Mouse (Mus musculus) forelimb bud, embryonic 11.5 days (tissue): ENCODE data around the gene Gm45208.
"Not testable (repeated sequence)": the region's sequence is repeated elsewhere in the genome, so short reads cannot be mapped to it uniquely, and the experiment has no call there.

Source experiments
- DNase-seq: peaks from one replicate; pipeline ENCODE4 v3.0.0-alpha.2; 2012; ENCODE audit warnings: low read depth, low spot score

The Gm45208 gene

GRCm38 (mm10) chrX:7721514-7722281 lies at the start of gene Gm45208:
Gm45208 (plus strand) TSS chrX:7722245.
- DNase-seq: peak; percentile 65

- DNase-seq: no peak
Measured at GRCm38 (mm10) chrX:7672739-7673138, 49.3 kb upstream of the Gm45208 start.

DNA sequence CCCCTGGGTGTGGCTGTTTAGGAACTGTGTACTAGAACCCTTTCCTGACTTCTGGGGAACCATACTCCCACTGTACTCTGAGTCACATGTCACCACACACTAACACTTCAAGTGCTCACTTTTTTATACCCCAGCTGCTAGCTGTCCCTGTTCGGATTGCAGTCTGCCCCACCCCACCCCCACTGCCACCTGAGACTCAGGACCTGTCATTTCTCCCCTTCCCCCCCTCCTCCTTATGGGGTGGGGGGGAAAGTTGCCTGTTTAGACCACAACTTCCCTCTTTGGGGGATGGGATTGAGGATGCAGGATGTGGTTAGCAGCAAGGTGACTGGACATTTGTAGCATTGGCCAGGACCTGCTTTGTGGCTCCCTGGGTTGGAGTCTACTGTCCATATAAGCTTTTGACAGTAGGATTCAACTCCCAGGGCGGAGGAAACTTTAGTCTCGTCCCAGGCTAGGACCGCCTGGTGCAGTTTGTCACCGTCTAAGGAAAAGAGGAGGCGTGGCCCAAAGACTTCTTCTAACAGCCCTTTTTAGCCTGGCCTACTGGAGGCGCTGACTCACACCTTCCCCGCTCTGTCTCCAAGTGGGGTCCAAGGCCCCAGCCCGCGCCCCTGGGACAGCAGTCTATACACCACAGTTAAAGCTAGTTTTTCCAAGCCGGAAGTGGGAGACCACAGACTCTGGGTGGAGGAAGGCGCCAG lies 48.3 kb upstream of the Gm45208 start:
- DNase-seq: no peak

DNA sequence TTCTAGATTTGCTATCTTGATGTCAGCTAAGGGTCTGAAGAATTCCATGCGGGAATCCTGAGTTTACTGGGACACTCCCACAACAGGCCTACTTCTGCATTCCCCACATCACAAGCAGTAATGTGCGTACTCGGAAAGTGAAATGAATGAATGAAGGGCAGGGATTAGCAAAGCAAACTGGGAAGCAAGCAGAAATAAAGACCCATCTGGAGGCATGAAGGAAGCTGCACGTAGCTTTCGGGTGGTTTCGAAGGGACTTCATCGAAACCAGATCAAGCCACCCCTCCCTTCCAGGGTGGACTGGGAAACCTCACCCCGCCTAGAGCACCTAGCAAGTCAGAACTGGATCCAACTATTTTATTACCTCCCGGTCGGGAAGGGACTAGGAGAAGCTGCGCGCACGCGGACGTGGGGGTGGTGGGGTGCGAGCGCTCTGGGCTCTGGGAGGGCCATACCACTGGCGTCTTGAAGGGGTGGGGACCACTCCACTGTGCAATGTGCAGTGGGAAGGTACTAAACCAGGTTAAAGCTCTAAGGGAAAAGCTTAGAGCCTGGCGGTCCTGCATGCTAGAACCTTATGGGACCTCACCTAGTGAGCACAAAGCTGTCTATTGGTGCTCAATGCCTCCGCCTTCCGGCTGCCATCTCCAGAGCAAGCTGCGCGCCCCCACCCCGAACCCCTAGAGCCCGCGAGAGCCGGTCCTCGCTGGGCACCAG lies 47.6 kb upstream of the Gm45208 start:
- no peak for DNase-seq

- DNase-seq: no peak
Measured at GRCm38 (mm10) chrX:7675001-7675380, 47.1 kb upstream of the Gm45208 start.

DNA sequence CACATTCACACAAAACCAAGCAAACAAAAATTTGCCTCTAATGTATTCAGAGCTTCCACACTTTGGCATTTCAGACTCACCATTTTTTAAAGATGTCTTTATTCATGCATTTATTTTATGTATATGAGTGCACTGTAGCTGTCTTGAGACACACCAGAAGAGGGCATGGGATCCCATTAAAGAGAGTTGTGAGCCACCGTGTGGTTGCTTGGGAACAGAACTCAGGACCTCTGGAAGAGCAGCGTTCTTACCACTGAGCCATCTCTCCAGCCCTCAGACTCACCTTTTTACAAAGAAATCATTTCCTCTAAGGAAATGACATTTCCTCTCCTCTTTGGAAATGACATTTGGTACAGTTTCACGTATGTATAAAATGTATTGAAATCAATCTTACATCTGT lies 43.1 kb upstream of the Gm45208 start:
- no peak for DNase-seq

- peak; percentile 90 for DNase-seq
Measured at GRCm38 (mm10) chrX:7679405-7680056, 42.5 kb upstream of the Gm45208 start.

DNA sequence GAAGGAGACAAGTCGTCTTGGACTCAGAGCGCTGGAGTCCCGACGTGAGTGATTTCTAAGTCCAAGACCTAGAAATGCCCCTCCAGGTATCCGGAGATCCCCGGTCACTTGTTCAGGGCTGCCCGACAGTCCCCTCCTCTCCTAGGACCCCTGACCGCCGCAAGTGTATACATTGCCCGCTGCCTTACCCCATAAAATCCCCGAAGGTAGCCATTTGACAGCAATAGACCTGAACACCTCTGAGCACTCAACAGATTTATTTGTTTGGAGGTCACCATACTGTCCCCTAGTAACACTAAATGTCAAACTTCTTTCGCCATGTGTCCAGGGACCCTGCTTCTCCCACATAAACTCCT lies 42.0 kb upstream of the Gm45208 start:
- DNase-seq: no peak

DNA sequence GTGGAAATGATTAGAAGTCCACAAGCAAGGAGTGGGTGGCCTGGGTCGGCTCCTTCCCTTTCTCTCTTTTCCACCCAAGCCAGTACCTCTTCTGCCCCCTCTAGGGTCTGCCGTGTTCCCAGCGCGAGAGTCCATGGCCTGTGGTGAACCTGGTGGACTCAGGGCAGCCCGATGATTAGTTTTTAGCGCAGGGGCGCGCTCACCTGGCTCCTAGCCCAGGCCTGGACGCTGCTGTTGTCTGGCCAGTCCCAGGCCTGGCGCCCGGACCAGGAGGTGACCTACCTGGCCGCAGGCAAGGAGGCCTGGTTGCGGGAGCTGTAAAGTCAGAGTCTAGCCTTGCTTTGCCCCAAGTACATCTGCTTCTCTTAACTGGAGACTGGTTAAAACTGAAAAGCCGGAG lies 41.2 kb upstream of the Gm45208 start, which contains the start of gene Magix:
Magix (minus strand) TSS at position 388 of the 400 bp plus-strand sequence.
- no peak for DNase-seq

GRCm38 (mm10) chrX:7688321-7688720 lies 33.7 kb upstream of the Gm45208 start:
- no peak for DNase-seq

DNA sequence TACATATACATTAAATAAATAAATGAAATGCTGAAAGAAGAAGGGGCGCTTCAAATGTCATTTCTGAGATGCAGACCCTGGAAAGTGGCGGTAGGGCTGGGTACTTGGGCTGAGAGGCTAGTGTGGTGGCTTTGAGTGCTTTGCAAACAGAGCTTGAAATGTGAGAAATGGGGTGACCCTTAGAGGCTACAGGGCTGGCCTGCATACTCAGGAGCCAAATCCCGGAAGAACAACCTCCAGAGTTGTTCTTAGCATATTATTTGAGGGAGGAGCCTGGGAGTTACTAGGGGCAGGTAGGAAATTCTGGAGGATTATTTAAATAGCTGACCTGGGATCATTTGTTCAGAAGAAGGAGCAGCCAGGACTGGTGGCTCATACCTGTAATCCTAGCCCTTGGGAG lies 31.6 kb upstream of the Gm45208 start:
- no peak for DNase-seq

- DNase-seq: no peak
Measured at GRCm38 (mm10) chrX:7692862-7693261, 29.2 kb upstream of the Gm45208 start.

GRCm38 (mm10) chrX:7696520-7696919 lies 25.5 kb upstream of the Gm45208 start:
- DNase-seq: no peak

GRCm38 (mm10) chrX:7696954-7697381 lies 25.1 kb upstream of the Gm45208 start, which contains the start of gene Gpkow:
Gpkow (plus strand) TSS chrX:7697131.
- DNase-seq: peak; percentile 89

DNA sequence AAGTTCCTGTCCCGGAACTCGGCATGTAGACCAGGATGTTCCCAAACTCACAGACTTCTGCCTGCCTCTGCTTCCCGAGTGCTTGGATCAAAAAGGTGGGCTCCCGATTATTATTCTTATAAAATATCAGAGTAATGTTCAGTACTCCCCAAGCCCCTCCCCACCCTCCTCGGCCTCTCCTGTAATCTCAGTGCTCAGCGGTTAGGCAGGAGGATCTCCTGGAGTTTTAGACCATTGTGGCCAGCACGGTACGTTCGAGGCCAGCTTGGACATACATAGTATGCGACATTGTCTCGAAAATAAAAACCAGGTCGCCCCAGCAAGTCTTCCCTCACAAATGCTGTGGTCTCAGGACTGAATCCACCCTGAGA lies 8.3 kb upstream of the Gm45208 start:
- not testable (repeated sequence) for DNase-seq

DNA sequence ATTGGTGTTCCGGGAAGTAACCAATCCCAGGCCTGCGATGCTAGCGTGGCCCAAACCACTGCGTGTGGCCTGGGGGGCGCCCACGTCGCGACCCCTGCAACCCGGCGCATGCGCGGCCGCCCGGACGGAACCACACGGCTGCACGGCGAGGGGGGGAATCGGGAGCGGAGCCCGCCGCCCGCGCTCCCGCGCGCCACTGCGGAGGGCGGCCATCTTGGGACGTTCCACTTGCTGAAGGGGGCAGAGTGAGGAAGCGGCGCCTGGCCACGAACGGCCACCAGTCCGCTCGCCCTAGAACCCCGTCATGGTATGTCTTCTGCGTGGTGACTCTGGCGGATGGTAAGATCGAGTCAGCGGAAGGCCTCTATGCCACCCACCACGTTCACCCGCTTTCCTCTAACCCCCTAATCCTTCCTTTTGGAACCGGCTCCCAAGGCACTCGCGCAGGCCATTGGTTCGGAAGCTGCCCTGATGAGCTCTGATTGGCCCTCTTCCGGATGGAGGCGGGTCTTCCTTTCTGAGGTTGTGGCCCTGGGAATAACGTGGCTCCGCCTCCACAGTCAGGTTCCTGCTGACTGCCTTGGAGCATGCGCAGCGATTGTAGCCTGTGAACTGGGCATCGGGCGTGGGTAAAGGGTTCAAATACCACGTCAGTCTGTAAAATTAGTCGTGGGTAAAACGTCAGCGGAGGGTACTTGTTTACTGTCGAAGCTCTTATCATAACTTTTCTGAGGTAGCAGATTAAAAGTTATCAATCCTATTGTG lies 7.7 kb upstream of the Gm45208 start, which contains the start of gene Wdr45:
Wdr45 (plus strand) TSS at position 199 of the 765 bp plus-strand sequence.
- peak; percentile 92 for DNase-seq

DNA sequence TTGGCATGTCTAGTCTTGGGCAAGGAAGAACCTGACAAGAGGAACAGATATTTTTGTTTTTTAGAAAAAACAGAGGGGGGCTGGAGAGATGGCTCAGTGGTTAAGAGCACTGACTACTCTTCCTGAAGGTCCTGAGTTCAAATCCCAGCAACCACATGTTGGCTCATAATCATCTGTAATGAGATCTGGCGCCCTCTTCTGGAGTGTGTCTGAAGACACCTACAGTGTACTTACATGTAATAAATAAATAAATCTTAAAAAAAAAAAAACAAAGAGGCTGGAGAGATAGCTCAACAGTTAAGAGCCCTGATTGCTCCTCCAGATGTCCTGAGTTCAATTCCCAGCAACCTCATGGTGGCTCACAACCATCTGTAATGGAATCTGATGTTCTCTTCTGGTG lies 6.0 kb upstream of the Gm45208 start:
- not testable (repeated sequence) for DNase-seq

- no peak for DNase-seq
Measured at GRCm38 (mm10) chrX:7722282-7722611, 202 bp downstream of the Gm45208 start.

DNA sequence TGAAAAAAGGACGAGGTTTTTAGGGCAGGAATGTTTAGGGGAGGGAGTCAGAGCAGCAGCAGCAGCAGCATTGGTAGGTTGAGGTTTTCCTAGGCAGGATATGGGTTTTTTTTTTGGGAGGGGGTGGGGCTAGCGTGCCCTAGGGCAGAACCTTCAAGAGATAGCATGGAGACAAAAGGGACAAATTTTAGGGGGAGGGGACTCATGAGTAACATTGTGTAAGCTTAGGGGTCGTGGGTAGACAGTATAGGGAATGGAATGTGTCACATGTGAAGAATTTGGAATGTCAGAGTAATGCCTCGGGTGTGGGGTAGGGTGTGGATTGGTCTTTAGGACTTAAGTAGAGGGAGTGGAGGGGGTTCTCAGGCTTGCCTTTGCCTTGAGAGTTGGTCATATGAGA lies 646 bp downstream of the Gm45208 start:
- no peak for DNase-seq

DNA sequence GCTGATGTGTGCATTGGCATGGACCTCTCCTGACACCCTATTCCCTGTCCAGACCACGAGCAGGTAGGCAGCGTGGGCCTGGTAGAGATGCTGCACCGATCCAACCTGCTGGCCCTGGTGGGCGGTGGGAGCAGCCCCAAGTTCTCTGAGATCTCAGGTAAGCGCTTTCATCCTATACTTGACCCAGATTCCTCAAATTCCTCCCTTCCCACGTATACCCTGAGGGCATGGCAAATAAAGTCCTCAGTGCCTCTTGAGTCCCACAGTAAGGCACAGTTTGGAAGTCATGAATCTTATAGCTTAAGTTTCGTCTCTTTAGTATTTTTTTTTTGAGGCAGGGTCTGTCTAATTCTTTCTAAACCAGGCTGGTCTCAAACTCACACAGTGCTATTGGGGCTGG lies 2.1 kb downstream of the Gm45208 start:
- no peak for DNase-seq

DNA sequence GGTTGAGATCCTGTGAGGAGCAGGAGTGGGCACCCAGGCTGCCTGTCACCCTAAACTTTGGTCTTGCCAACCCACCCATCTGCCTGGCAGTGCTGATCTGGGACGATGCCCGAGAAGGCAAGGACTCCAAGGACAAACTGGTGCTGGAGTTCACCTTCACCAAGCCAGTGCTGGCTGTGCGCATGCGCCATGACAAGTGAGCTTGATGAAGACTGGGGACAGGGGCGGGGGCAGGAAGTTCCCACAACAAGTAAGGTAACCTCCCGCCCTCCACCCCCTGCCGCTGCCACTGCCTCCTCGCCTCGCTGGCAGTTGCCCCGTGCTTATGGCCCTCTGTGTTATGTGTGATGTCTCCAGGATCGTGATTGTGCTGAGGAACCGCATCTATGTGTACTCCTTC lies 3.8 kb downstream of the Gm45208 start:
- DNase-seq: no peak
